Mouse (Mus musculus) CH12.LX (cell line): ENCODE measurements at regions not wholly inside any gene's neighbourhood (a gene's known extent, or its start where the extent isn't known, plus 50 kb on each side); places are given as distances from the start of the nearest gene placed in this dataset.
"Not testable (repeated sequence)": the region's sequence is repeated elsewhere in the genome, so short reads cannot be mapped to it uniquely, and the experiment has no call there.

Experiments used
- CTCF ChIP-seq, 2 experiments: IDR thresholded peaks in 1 of 2; conservative IDR thresholded peaks in 1 of 2; 2 replicates each; pipeline ENCODE4 v1.5.1; 2011 to 2012; ENCODE audit warnings: low read depth in 2 of 2, low read length in 2 of 2, improper control_type of control experiment in 1 of 2, inconsistent platforms in 1 of 2, mild to moderate bottlenecking in 1 of 2, moderate library complexity in 1 of 2
- ELF1 ChIP-seq: IDR thresholded peaks from 2 replicates; pipeline ENCODE4 v1.6.1; 2014; ENCODE audit warnings: low read depth, mild to moderate bottlenecking, inconsistent platforms, low read length, improper control_type of control experiment
- HCFC1 ChIP-seq: IDR thresholded peaks from 2 replicates; pipeline ENCODE4 v1.6.1; 2012; ENCODE audit warnings: low read depth, mild to moderate bottlenecking, inconsistent platforms, low read length, improper control_type of control experiment
- IRF4 ChIP-seq: IDR thresholded peaks from 2 replicates; pipeline ENCODE4 v1.6.1; 2014; ENCODE audit warnings: low read depth, mild to moderate bottlenecking, inconsistent platforms, low read length, improper control_type of control experiment
- KAT2A ChIP-seq: IDR thresholded peaks from 2 replicates; pipeline ENCODE4 v1.6.1; 2012; ENCODE audit warnings: low read length, improper control_type of control experiment, inconsistent platforms; ENCODE audit not compliant: insufficient replicate concordance
- MAFK ChIP-seq: IDR thresholded peaks from 2 replicates; pipeline ENCODE4 v1.6.1; 2011; ENCODE audit warnings: low read length, improper control_type of control experiment; ENCODE audit not compliant: insufficient replicate concordance
- MAX ChIP-seq: IDR thresholded peaks from 2 replicates; pipeline ENCODE4 v1.6.1; 2011; ENCODE audit warnings: low read length, improper control_type of control experiment
- POLR2A ChIP-seq: IDR thresholded peaks from 2 replicates; pipeline ENCODE4 v1.6.1; 2011; ENCODE audit warnings: low read depth, mild to moderate bottlenecking, improper control_type of control experiment, low read length
- TCF12 ChIP-seq: IDR thresholded peaks from 2 replicates; pipeline ENCODE4 v1.6.1; 2014; ENCODE audit warnings: low read depth, mild to moderate bottlenecking, inconsistent platforms, low read length, improper control_type of control experiment

DNA sequence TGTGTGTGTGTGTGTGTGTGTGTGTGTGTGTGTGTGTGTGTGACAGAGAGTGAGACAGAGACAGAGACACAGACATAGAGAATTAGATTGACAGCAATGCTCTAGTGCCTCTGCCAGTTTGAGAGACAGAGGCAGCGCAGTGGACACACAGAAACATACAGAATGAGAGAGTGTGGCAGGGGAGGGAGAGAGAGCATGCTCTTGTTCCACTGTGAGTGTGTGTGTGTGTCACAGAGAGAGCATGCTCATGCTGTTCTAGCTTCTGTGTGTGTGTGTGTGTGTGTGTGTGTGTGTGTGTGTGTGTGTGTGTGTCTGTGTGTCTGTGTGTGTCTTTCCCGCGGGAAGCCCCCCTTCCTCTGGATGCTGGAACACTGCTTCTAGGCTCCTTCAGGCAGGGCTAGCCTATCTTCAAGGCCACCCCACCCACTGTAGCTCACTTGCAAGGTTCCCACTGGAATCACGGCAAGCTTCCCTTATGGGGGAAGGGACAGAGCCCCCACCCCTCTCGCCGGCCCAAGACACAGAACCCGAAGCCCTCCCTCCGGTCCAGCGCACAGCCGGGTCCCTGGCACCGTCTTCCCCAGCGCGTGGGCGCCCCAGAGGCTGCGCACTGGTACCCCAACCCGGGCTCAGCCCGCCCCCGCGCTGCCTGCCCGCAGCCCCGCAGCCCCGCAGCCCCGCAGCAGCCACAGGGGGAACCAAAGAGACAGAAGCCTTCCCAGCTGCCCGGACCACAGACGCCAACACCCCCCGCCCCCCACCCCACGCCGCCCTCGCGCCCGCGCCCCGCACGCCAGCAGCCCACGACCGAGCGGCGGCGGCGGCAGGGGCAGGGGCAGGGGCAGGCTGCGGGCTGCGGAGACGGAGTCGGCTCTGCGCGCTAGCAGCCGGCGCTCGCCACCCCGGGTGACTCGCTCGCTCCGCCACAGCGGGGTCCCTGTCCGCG, 84.4 kb downstream of the 1700018G05Rik start:
- not testable (repeated sequence) for TF ChIP-seq CTCF (conservative IDR thresholded peaks at IDR 0.05 in 1 of 2, IDR thresholded peaks at IDR 0.05 in 1 of 2; ENCODE audit: low read depth in 2 of 2, low read length in 2 of 2); POLR2A; MAX; ELF1; HCFC1; KAT2A; IRF4; MAFK; TCF12
